Mouse (Mus musculus) myocyte (in vitro differentiated cells): ENCODE results near the gene Lyve1.

ENCODE experiments used
- CEBPB ChIP-seq: IDR thresholded peaks from 2 replicates; pipeline ENCODE4 v1.6.1; 2011; ENCODE audit warnings: mild to moderate bottlenecking, moderate library complexity; ENCODE audit not compliant: poor library complexity, insufficient read depth, severe bottlenecking
- E2F4 ChIP-seq: IDR thresholded peaks from one replicate; pipeline ENCODE4 v1.6.1; 2011; ENCODE audit warnings: mild to moderate bottlenecking, control low read depth, moderate library complexity; ENCODE audit not compliant: insufficient read depth
- MAX ChIP-seq: IDR thresholded peaks from one replicate; pipeline ENCODE4 v1.6.1; 2011; ENCODE audit warnings: low read depth, mild to moderate bottlenecking, control low read depth
- MYOD1 ChIP-seq, 3 experiments: IDR thresholded peaks; one replicate each; pipeline ENCODE4 v1.6.1; 2011; ENCODE audit warnings: control low read depth in 2 of 3, low read depth in 2 of 3, mild to moderate bottlenecking in 2 of 3, moderate library complexity in 1 of 3; ENCODE audit not compliant: insufficient read length in 2 of 3, control insufficient read depth in 1 of 3
- MYOG ChIP-seq, 3 experiments: IDR thresholded peaks; one replicate each; pipeline ENCODE4 v1.6.1; 2011; ENCODE audit warnings: control low read depth in 2 of 3, low read depth in 2 of 3, mild to moderate bottlenecking in 2 of 3; ENCODE audit not compliant: insufficient read length in 2 of 3, control insufficient read depth in 1 of 3, insufficient read depth in 1 of 3
- POLR2A ChIP-seq: IDR thresholded peaks from one replicate; pipeline ENCODE4 v1.6.1; 2011; ENCODE audit warnings: low read depth, mild to moderate bottlenecking, control low read depth, moderate library complexity; ENCODE audit not compliant: insufficient read length
- POLR2AphosphoS2 ChIP-seq: IDR thresholded peaks from one replicate; pipeline ENCODE4 v1.6.1; 2011; ENCODE audit warnings: low read depth, control low read depth; ENCODE audit not compliant: insufficient read length
- REST ChIP-seq: IDR thresholded peaks from one replicate; pipeline ENCODE4 v1.6.1; 2011; ENCODE audit warnings: mild to moderate bottlenecking, control low read depth, moderate library complexity; ENCODE audit not compliant: insufficient read depth, insufficient read length
- SRF ChIP-seq: IDR thresholded peaks from one replicate; pipeline ENCODE4 v1.6.1; 2011; ENCODE audit warnings: low read depth; ENCODE audit not compliant: control insufficient read depth, insufficient read length
- TCF12 ChIP-seq: IDR thresholded peaks from one replicate; pipeline ENCODE4 v1.6.1; 2011; ENCODE audit warnings: mild to moderate bottlenecking, control low read depth; ENCODE audit not compliant: poor library complexity, insufficient read depth, severe bottlenecking
- TCF3 ChIP-seq: IDR thresholded peaks from one replicate; pipeline ENCODE4 v1.6.1; 2011; ENCODE audit warnings: low read depth, control low read depth; ENCODE audit not compliant: insufficient read length
- USF1 ChIP-seq: IDR thresholded peaks from one replicate; pipeline ENCODE4 v1.6.1; 2011; ENCODE audit warnings: low read depth, mild to moderate bottlenecking, control low read depth, moderate library complexity

DNA sequence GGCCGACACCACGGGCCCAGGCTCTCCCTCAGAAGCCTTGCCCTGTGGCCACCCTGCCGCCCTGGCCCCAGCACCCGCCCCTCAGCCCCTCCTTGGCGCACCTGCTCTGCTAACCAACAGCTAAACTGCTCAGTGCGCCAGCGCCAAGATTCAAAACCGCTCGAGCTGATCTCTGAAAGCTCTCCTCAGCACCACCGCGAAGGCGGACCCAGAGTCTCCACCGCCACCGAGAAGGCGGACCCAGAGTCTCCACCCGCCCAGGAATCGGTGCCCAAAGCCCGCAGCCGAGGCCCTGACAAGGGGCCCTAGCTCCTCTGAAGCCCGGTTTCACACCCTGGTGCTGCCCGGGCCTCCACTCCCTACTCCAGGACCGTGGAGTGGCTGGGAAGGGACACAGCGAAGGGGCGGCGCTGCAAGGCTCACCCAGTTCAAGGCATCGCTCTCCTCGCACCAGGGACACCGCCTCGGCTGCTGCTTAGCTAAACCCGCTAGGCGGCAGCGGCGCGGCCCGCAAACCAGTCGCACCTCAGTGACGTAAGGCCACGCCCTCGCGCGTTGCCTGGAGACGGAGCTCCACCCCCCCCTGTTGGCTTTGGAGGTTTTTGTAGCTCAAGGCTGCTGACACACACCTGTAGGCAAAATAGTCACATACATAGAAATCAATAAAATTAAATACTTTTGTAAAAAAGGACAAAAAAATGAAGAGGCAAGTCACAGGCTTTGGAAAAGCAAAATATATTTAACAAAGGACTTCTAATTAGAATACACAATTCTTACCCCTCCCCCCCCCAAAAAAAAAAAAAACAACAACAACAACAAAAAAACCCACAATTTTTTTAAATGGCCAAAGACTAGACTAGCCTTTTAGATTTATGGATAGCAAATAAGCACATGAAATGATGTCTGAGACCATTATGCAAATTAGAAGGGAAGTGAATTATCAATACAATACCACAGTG, 18.8 kb downstream of the Lyve1 start, which contains the start of gene Rnf141:
- TF ChIP-seq MAX (no peak), POLR2AphosphoS2 (peak; percentile 95), POLR2A (peak; percentile 94), USF1 (no peak), REST (no peak), CEBPB (no peak), MYOD1 (IDR thresholded peaks at IDR 0.05; ENCODE audit: control insufficient read depth in 1 of 3, insufficient read length in 2 of 3, low read depth in 2 of 3) (peak in 2 of 3 experiments; percentile 15 to 52), MYOG (IDR thresholded peaks at IDR 0.05; ENCODE audit: control insufficient read depth in 1 of 3, insufficient read depth in 1 of 3, insufficient read length in 2 of 3, low read depth in 2 of 3) (peak in 2 of 3 experiments; percentile 3 to 37), TCF3 (no peak), SRF (peak; percentile 67), TCF12 (no peak), E2F4 (peak; percentile 86)
